Mouse (Mus musculus): Measurements from ENCODE around the gene Mrgprf. TPM values are rescaled to one million over a fixed set of nuclear protein-coding genes. Genes with fewer than 3 reads are reported as not detected.

Mrgprf gene
- polyA plus RNA-seq, 1 experiment from 2014 or later, result 0.55 TPM

DNA sequence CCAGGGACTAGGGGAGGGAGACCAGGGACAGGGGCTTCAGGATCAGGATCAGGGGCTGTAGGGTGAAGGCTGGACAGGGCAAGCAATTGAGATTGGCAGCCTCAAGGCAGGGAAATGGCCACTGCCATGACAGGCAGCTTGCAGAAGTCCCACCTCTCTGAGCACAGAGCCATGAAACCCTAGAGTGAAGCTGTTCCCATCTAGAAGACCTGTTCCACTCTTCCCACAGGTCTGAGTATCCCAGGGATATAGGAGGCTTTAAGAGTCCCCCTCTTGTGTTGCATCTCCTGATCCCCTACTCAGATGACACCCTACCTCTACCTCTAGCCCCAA, 346 bp downstream of the Mrgprf start:
- DNase-seq, result no peak
- Histone ChIP-seq H3K36me3 (ENCODE audit: insufficient read depth) (no peaks in the 10 kb centered on the region), H3K4me3 (ENCODE audit: low read depth, low read length) (no peak overlapping the region), H3K9me3 (ENCODE audit: low read depth, low read length) (no peaks in the 10 kb centered on the region), H3K27ac (ENCODE audit: low read depth) (no peak overlapping the region), H3K4me1 (ENCODE audit: insufficient read depth) (peaks cover 13% of the 10 kb centered on the region), H3K4me2 (no peak overlapping the region), H3K9ac (no peak overlapping the region), H3K27me3 (ENCODE audit: insufficient read depth, low read length) (no peaks in the 10 kb centered on the region)
- no peak for ATAC-seq (ENCODE audit: insufficient read depth)
- TF ChIP-seq CTCF (IDR thresholded peaks at IDR 0.05; ENCODE audit: low read depth), result no peak

DNA sequence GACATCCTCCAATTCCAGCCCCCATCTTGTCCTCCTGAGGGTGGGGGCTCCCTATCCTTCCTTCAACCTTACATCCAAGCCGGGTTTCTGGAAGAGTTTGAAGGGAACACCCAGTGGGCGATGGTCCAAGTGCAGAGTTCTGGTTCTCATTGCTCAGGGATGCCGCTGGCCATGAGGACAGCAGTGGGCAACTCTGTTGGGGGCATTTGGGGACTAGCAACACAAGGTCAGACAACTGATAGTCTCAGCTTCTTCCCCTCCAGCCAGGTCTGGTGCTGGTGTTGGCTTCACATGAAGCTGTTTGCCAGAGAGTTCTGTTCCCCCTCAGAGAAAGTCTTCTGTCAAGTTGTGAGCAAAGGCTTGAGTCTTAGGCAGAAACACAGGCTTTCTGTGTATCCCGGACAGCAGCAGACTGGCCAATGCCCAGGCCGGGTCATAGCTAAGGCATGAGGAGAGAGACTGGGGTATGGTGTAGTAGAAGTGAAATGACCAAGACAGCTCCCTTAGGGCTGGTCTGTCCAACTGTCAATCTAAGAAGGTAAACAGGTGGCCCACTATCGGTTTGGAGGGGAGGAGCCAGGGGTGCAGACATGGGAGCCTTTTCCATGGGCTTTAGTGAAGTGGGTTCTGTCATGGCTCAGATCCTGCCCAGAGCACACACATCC, 845 bp downstream of the Mrgprf start:
- no peak for DNase-seq
- WGBS, result 80% methylated on average over 6 of the region's 6 CpGs
- Histone ChIP-seq H3K9ac (no peak overlapping the region), H3K4me2 (no peak overlapping the region), H3K27me3 (ENCODE audit: insufficient read depth, low read length) (no peaks in the 10 kb centered on the region), H3K4me3 (ENCODE audit: low read depth, low read length) (no peak overlapping the region), H3K4me1 (ENCODE audit: insufficient read depth) (peaks cover 13% of the 10 kb centered on the region), H3K9me3 (ENCODE audit: low read depth, low read length) (no peaks in the 10 kb centered on the region), H3K36me3 (ENCODE audit: insufficient read depth) (no peaks in the 10 kb centered on the region), H3K27ac (ENCODE audit: low read depth) (no peak overlapping the region)
- ATAC-seq (ENCODE audit: insufficient read depth), result no peak
- TF ChIP-seq CTCF (IDR thresholded peaks at IDR 0.05; ENCODE audit: low read depth), result no peak

DNA sequence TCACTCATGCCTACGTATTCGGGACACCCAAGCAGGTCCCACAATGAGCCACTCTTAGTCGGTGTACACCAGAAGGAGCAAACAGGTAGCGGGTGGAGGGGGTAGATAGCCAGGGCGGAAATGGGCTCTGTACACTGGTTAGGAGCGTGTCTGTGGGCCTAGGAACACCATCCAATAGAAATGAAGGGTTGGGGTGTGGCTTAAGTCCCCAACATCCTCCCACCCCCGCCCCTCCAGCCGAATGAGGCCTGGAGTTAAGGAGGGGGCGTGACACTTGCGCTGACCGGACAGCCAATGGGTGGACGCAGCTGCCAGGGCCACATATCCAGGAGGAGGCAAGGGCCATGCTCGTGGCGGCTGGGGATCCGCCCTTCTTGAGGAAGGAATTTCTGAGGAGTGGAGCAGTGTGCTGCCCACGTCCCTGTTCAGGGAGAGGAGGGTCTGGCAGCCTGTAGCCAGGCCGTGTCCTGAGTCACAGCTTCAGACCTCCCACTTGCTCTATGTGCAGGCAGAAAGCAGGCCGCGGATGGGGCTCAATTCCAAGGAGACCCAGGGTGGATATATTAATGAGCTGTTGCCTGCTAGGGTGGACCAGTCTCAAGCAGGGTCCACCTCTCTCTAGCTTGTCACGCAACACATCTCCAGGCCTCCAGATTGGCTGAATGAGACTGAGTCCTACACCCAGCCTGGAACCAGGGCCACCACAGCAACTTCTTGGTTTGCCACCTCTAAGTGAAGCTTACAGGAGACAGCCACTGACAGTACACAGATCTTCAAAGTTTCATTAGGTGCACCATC, 2.1 kb downstream of the Mrgprf start:
- 4% methylated on average over 20 of the region's 20 CpGs for WGBS
- Histone ChIP-seq H3K4me1 (ENCODE audit: insufficient read depth) (peaks cover 13% of the 10 kb centered on the region), H3K4me3 (ENCODE audit: low read depth, low read length) (peak overlapping the region; percentile 4; the same call in 1 of the 2 replicates), H3K36me3 (ENCODE audit: insufficient read depth) (no peaks in the 10 kb centered on the region), H3K9ac (no peak overlapping the region; the same call in 1 of the 2 replicates), H3K27me3 (ENCODE audit: insufficient read depth, low read length) (no peaks in the 10 kb centered on the region), H3K27ac (ENCODE audit: low read depth) (peak overlapping the region; percentile 78), H3K9me3 (ENCODE audit: low read depth, low read length) (no peaks in the 10 kb centered on the region), H3K4me2 (peak overlapping the region; percentile 56)
- ATAC-seq (ENCODE audit: insufficient read depth) (peak; percentile 94), DNase-seq (peak; percentile 89)
- no peak for TF ChIP-seq CTCF (IDR thresholded peaks at IDR 0.05; ENCODE audit: low read depth)

DNA sequence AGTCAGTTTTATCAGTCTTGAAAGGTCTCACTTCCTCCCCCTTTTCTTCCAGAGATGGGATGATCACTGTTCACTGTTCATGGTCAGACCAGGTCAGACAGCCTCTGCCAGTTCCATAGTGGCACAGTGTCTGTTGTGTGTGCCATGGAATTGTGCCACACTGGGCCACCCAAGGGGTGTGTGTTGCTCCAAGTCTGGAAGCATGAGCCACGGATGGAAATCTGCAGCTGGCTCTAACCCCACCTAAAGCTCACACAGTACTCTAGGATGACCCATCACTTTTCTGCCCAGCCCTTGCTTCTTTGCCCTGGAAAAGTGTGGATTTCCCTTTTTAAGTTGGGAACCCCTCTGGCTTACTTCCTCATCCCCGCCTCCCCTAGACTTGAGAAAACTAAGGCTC, 3.5 kb downstream of the Mrgprf start:
- Histone ChIP-seq H3K4me2 (no peak overlapping the region), H3K36me3 (ENCODE audit: insufficient read depth) (no peaks in the 10 kb centered on the region), H3K27me3 (ENCODE audit: insufficient read depth, low read length) (no peaks in the 10 kb centered on the region), H3K4me1 (ENCODE audit: insufficient read depth) (peaks cover 9% of the 10 kb centered on the region), H3K9ac (no peak overlapping the region), H3K27ac (ENCODE audit: low read depth) (no peak overlapping the region), H3K9me3 (ENCODE audit: low read depth, low read length) (no peaks in the 10 kb centered on the region), H3K4me3 (ENCODE audit: low read depth, low read length) (no peak overlapping the region)
- DNase-seq (no peak), ATAC-seq (ENCODE audit: insufficient read depth) (no peak)
- 80% methylated on average over 2 of the region's 2 CpGs for WGBS
- no peak for TF ChIP-seq CTCF (IDR thresholded peaks at IDR 0.05; ENCODE audit: low read depth)

DNA sequence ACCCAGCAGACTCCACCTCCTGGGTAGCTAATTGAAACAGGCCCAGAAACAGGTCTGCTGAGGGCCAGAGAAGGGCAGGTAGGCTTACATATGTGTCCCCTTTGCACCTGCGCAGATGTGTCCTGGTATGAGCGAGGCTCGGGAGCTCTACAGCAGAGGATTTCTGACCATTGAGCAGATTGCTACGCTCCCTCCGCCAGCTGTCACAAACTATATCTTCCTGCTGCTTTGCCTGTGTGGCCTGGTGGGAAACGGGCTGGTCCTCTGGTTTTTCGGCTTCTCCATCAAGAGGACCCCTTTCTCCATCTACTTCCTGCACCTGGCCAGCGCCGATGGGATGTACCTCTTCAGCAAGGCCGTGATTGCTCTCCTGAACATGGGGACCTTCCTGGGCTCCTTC, 7.0 kb downstream of the Mrgprf start:
- H3K27ac ChIP-seq (ENCODE audit: low read depth), result no peak overlapping the region
- H3K4me1 ChIP-seq (ENCODE audit: insufficient read depth), result no peaks in the 10 kb centered on the region; the same call in 1 of the 2 replicates
- no peaks in the 10 kb centered on the region for H3K36me3 ChIP-seq (ENCODE audit: insufficient read depth)
- DNase-seq, result no peak
- no peak overlapping the region for H3K9ac ChIP-seq
- ATAC-seq (ENCODE audit: insufficient read depth), result no peak
- H3K27me3 ChIP-seq (ENCODE audit: insufficient read depth, low read length), result no peaks in the 10 kb centered on the region
- no peak for TF ChIP-seq CTCF (IDR thresholded peaks at IDR 0.05; ENCODE audit: low read depth)
- no peak overlapping the region for H3K4me3 ChIP-seq (ENCODE audit: low read depth, low read length)
- H3K4me2 ChIP-seq, result no peak overlapping the region
- WGBS, result 87% methylated on average over 10 of the region's 10 CpGs
- no peaks in the 10 kb centered on the region for H3K9me3 ChIP-seq (ENCODE audit: low read depth, low read length)

DNA sequence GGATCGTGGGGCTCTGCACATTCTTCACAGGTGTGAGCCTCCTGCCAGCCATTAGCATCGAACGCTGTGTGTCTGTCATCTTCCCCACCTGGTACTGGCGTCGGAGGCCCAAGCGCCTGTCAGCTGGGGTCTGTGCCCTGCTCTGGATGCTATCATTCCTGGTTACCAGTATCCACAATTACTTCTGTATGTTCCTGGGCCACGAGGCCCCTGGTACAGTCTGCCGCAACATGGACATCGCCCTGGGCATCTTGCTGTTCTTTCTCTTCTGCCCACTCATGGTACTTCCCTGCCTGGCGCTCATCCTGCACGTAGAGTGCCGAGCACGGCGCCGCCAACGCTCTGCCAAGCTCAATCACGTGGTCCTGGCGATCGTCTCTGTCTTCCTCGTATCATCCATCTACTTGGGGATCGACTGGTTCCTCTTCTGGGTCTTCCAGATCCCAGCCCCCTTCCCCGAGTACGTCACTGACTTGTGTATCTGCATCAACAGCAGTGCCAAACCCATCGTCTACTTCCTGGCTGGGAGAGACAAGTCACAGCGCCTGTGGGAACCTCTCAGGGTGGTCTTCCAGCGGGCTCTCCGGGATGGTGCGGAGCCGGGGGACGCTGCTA, 7.5 kb downstream of the Mrgprf start:
- 0 out of 2 replicates have a peak overlapping the region, but pooled peaks have one; percentile 18 for H3K4me2 ChIP-seq
- no peaks in the 10 kb centered on the region; the same call in 1 of the 2 replicates for H3K4me1 ChIP-seq (ENCODE audit: insufficient read depth)
- H3K36me3 ChIP-seq (ENCODE audit: insufficient read depth), result no peaks in the 10 kb centered on the region
- DNase-seq, result peak; percentile 10
- WGBS, result 60% methylated on average over 30 of the region's 30 CpGs
- peak; percentile 26; the same call in 1 of the 2 replicates for ATAC-seq (ENCODE audit: insufficient read depth)
- no peaks in the 10 kb centered on the region for H3K27me3 ChIP-seq (ENCODE audit: insufficient read depth, low read length)
- no peak overlapping the region for H3K9ac ChIP-seq
- H3K4me3 ChIP-seq (ENCODE audit: low read depth, low read length), result no peak overlapping the region
- no peaks in the 10 kb centered on the region for H3K9me3 ChIP-seq (ENCODE audit: low read depth, low read length)
- no peak overlapping the region for H3K27ac ChIP-seq (ENCODE audit: low read depth)
- TF ChIP-seq CTCF (IDR thresholded peaks at IDR 0.05; ENCODE audit: low read depth), result no peak

DNA sequence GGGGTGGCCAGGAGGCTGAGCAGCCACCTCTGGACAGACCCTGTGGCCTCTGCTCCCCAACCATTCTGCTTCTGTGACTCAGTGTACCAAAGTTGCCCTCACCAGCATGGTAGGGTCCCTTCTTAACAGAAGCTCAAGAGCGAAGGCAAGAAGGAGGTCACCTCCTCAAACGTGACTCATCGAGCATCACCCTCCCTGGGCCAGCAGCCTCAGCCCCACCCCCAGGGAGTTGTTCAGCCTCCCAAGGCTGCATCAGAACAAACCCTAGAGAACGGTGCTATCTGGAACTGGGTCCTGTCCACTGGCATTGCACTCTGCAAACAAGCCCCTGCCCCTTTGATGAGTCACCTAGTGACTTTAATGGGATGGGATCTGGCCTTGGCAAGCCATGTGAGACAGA, 8.2 kb downstream of the Mrgprf start:
- ATAC-seq (ENCODE audit: insufficient read depth) (no peak; the same call in 1 of the 2 replicates), DNase-seq (no peak)
- H3K27ac ChIP-seq (ENCODE audit: low read depth), result no peak overlapping the region
- H3K9me3 ChIP-seq (ENCODE audit: low read depth, low read length), result no peaks in the 10 kb centered on the region
- no peaks in the 10 kb centered on the region for H3K36me3 ChIP-seq (ENCODE audit: insufficient read depth)
- H3K9ac ChIP-seq, result no peak overlapping the region
- H3K4me1 ChIP-seq (ENCODE audit: insufficient read depth), result no peaks in the 10 kb centered on the region
- no peak for TF ChIP-seq CTCF (IDR thresholded peaks at IDR 0.05; ENCODE audit: low read depth)
- no peaks in the 10 kb centered on the region for H3K27me3 ChIP-seq (ENCODE audit: insufficient read depth, low read length)
- no peak overlapping the region for H3K4me2 ChIP-seq
- WGBS, result 59% methylated on average over 4 of the region's 4 CpGs
- no peak overlapping the region for H3K4me3 ChIP-seq (ENCODE audit: low read depth, low read length)

Measured in lung, embryonic 14.5 days (tissue).